Mouse (Mus musculus) midbrain, embryonic 14.5 days (tissue): Measurements from ENCODE around the gene Klf2. TPM values are rescaled to one million over a fixed set of nuclear protein-coding genes. Genes with fewer than 3 reads are reported as not detected.

Experiments
- ATAC-seq: fragments of 200-750 bp; cut with Nextera tagmentation; 2 replicates; pipeline ENCODE4 v1.8.0; 2017; ENCODE audit warnings: moderate number of reproducible peaks, moderate library complexity; ENCODE audit not compliant: low FRiP score, low TSS enrichment
- DNase-seq: peaks from one replicate; pipeline ENCODE4 v3.0.0-alpha.2; 2015
- H3K27ac ChIP-seq: fragments of 300-500 bp; sonication (generic); replicated peaks from 2 replicates; pipeline ENCODE4 v1.5.1; 2014; ENCODE audit warnings: mild to moderate bottlenecking, low read depth, low read length, moderate library complexity
- H3K27me3 ChIP-seq: fragments of 300-500 bp; sonication (generic); 2 replicates; pipeline ENCODE4 v1.6.1; 2014; ENCODE audit warnings: low read length, control low read depth, mixed read lengths; ENCODE audit not compliant: control insufficient read depth, insufficient read depth
- H3K36me3 ChIP-seq: fragments of 300-500 bp; sonication (generic); 2 replicates; pipeline ENCODE4 v1.6.1; 2014; ENCODE audit warnings: low read length, control low read depth; ENCODE audit not compliant: control insufficient read depth, insufficient read depth
- H3K4me1 ChIP-seq: fragments of 300-500 bp; sonication (generic); 2 replicates; pipeline ENCODE4 v1.6.1; 2014; ENCODE audit warnings: mild to moderate bottlenecking, antibody characterized with exemption, low read length, control low read depth; ENCODE audit not compliant: control insufficient read depth, insufficient read depth
- H3K4me2 ChIP-seq: fragments of 300-500 bp; sonication (generic); 2 replicates; pipeline ENCODE4 v1.6.1; 2014; ENCODE audit warnings: mild to moderate bottlenecking, low read length, moderate library complexity
- H3K4me3 ChIP-seq: fragments of 300-500 bp; sonication (generic); replicated peaks from 2 replicates; pipeline ENCODE4 v1.5.1; 2014; ENCODE audit warnings: low read depth, low read length
- H3K9ac ChIP-seq: fragments of 300-500 bp; sonication (generic); replicated peaks from 2 replicates; pipeline ENCODE4 v1.6.1; 2014; ENCODE audit warnings: mild to moderate bottlenecking, low read length, moderate library complexity
- H3K9me3 ChIP-seq: fragments of 300-500 bp; sonication (generic); 2 replicates; pipeline ENCODE4 v1.6.1; 2016; ENCODE audit warnings: low read length, control low read depth, mixed read lengths; ENCODE audit not compliant: control insufficient read depth
- WGBS: fragments of 180-500 bp; shearing (Covaris S2); extraction: QIAGEN DNeasy Blood & Tissue Kit; methylation state at CpG from one replicate; pipeline ENCODE4 v1.1.7; 2014; 5-methylcytosine and 5-hydroxymethylcytosine counted together
- polyA plus RNA-seq: library from polyadenylated mRNA; unstranded; fragments of >200 nt; fragmentation: Nextera tagmentation; extraction: Ambion mirVana; gene quantifications from 2 replicates; pipeline ENCODE4 v1.2.1, GENCODE M21; 2014

Gene Klf2
- polyA plus RNA-seq, 1 experiment from 2014 or later = 5.7 TPM

DNA sequence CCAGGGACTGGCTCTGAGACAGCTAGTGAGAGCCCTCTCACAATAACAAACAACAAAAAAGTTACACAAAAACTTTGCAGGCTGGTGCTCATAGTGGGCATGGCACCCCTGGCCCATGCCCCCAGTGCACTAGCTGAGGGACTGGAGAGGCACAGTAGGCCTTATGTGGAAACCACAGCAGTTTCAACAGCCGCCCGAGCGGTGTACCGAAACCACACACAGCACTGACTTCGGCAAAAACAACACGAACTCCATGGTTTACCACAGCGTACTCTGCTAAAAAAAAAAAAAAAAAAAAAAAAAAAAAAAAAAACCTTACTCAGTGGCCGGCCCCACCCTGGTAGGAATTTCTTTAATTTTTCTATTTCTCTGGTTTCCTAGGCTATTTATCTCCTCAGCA, 31.9 kb downstream of the Klf2 start:
- Histone ChIP-seq H3K4me3 (no peak overlapping the region), H3K9me3 (no peaks in the 10 kb centered on the region), H3K27ac (no peak overlapping the region), H3K4me2 (no peak overlapping the region), H3K4me1 (no peaks in the 10 kb centered on the region), H3K27me3 (no peaks in the 10 kb centered on the region), H3K9ac (no peak overlapping the region), H3K36me3 (peaks cover 64% of the 10 kb centered on the region)
- WGBS = 96% methylated on average over 8 of the region's 8 CpGs
- DNase-seq = no peak
- ATAC-seq = no peak

DNA sequence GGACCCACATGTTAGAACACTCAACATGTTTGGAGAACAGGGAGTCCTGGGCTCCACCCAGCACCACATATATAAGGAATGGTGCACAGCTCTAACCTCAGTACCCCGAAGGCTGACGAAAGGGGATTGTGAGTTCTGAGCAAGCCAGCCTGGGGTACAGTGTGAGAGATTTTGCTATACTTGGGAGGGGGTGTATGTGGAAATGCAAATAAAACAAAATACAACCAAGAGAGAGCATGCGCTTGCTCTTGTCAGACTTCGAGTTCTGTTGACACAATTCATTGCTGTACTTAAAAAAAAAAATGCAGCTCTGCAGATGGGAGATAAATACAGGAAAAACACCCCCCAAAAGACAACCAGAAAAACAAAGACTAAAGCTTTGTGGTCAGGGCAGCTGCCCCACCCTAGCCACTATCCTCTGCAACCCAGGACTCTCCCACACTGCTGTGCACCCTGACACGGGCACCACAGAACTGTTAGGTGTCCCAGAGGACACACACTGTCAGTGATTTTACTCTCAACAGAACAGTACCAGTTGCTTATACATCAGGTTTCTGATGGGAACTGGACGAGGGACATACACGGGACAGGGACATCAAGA, 32.7 kb downstream of the Klf2 start:
- Histone ChIP-seq H3K4me2 (no peak overlapping the region), H3K36me3 (peaks cover 66% of the 10 kb centered on the region), H3K9ac (no peak overlapping the region), H3K4me3 (no peak overlapping the region), H3K27me3 (no peaks in the 10 kb centered on the region), H3K4me1 (no peaks in the 10 kb centered on the region), H3K9me3 (no peaks in the 10 kb centered on the region), H3K27ac (no peak overlapping the region)
- WGBS = 96% methylated on average over 7 of the region's 7 CpGs
- no peak for ATAC-seq
- DNase-seq = no peak

DNA sequence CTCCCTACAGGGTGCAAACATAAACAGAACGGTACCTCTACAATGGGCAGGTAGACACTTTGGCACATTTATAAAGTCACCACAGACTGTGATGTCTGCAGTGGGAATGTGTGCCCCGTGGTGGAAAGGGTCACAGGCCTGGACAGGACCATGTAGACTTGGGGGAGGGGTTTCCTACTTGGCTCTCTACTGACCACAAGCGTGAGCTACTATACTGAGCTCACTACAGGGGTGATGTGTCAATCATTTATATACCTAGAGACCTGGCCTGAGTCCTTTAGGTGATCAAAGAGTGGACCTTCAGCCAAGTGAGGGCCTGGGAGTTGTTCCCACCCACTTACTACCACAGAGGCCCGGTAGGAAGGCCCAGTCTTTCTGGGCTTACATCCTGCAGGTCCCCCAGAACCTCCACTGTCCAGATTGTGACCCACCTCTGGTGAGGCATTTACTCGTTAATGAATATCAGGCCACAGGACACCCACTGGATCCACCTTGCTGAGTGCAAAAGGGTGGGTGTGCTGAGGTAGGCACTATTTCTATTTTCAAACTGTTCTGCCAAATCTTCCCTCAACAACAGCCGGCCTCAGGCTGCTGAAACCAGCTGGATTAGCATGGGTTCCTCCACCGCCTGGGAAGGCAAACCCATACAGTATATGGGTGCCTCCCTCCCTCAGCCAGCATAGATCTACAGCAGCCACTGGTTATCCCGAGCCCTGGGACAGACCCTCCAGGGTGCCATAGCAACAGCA, 34.3 kb downstream of the Klf2 start:
- H3K4me2 ChIP-seq = no peak overlapping the region
- peaks cover 75% of the 10 kb centered on the region for H3K36me3 ChIP-seq
- H3K27me3 ChIP-seq = no peaks in the 10 kb centered on the region
- ATAC-seq (no peak), DNase-seq (peak; percentile 7)
- no peak overlapping the region for H3K9ac ChIP-seq
- H3K9me3 ChIP-seq = no peaks in the 10 kb centered on the region
- H3K27ac ChIP-seq = no peak overlapping the region
- no peak overlapping the region for H3K4me3 ChIP-seq
- no peaks in the 10 kb centered on the region for H3K4me1 ChIP-seq
- WGBS = 84% methylated on average over 8 of the region's 8 CpGs

DNA sequence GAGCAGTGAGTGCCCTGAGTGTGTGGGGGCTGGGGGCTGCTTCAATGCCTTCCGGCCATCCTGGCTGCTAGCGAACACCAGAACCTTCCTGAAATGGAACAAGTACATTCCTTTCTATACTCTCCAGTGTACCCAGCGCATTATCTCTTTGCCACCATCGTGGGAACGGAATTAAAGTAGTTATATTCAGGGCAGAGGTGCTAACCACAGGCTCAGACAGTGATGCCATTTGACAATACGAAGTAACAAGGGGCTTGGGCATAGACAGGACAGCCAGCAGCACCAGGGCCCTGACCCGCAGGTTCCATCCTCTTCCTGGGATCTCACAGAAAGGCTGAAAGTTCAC, 34.8 kb downstream of the Klf2 start:
- H3K9ac ChIP-seq = no peak overlapping the region
- H3K27ac ChIP-seq = no peak overlapping the region
- no peak overlapping the region for H3K4me2 ChIP-seq
- peaks cover 75% of the 10 kb centered on the region for H3K36me3 ChIP-seq
- no peaks in the 10 kb centered on the region for H3K27me3 ChIP-seq
- no peaks in the 10 kb centered on the region for H3K4me1 ChIP-seq
- ATAC-seq (no peak), DNase-seq (no peak)
- H3K4me3 ChIP-seq = no peak overlapping the region
- H3K9me3 ChIP-seq = no peaks in the 10 kb centered on the region
- 95% methylated on average over 7 of the region's 7 CpGs for WGBS

DNA sequence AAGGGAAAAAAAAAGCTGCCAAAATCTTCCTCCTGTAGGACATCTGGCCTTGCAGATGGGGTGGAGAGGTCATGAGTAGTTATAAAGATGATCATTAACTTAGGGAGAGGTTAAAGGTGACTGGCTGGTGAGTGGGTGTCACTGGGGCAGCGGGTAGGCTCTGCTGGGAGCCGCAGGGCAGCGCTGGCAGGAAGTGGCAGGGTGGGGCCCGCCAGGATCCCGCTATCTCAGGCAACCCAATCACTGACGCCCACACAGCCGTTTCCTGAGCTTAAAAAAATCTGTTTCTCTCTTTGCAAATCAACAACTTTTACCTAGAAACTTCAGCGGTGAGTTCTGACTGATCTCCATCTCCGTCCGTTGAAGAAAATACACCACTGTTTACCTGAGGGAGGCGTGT, 35.4 kb downstream of the Klf2 start:
- Histone ChIP-seq H3K4me2 (no peak overlapping the region), H3K4me3 (no peak overlapping the region), H3K9me3 (no peaks in the 10 kb centered on the region), H3K27me3 (no peaks in the 10 kb centered on the region), H3K4me1 (no peaks in the 10 kb centered on the region), H3K36me3 (peaks cover 81% of the 10 kb centered on the region), H3K9ac (no peak overlapping the region), H3K27ac (no peak overlapping the region)
- DNase-seq (no peak), ATAC-seq (no peak)
- WGBS = 91% methylated on average over 11 of the region's 11 CpGs

DNA sequence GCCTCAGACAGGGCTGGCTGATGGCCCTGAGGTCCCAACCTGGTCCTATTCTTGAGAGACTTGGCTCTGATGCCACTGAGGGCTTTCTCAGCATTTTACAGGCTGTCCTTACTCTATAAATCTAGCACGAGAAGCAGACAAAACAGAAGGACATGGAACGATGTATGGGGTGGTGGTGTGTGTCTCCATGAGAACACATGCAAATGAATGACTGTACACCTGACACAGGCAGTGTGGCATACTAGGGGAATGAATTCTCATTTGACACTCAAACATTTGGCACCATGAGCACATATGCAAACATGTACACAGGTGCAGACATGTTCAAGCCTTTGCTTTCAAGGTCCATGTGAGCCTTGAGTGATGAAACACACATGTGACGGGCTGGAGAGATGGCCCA, 37.8 kb downstream of the Klf2 start:
- Histone ChIP-seq H3K9me3 (no peaks in the 10 kb centered on the region), H3K9ac (no peak overlapping the region), H3K36me3 (peaks cover 91% of the 10 kb centered on the region), H3K4me3 (no peak overlapping the region), H3K27me3 (no peaks in the 10 kb centered on the region), H3K4me2 (no peak overlapping the region), H3K27ac (no peak overlapping the region), H3K4me1 (no peaks in the 10 kb centered on the region)
- 94% methylated on average over 3 of the region's 3 CpGs for WGBS
- ATAC-seq = no peak
- DNase-seq = no peak

DNA sequence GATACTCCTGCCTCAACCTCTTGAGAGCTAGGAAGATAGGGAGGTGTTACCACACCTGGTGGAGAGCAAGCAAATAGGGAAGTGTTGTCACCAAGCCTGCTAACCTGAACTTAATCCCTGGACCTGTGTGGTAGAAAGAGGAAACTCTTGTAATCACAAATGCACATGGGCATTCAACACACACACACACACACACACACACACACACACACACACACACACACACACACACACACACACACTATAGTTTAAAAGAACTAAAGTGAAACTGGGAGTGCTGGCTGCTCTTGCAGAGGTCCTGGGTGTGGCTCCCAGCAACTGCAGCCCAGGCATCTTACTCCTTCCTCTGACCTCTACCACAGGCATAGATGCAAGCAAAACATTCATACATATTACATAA, 41.3 kb downstream of the Klf2 start:
- Histone ChIP-seq H3K9me3 (no peaks in the 10 kb centered on the region), H3K36me3 (peaks cover 93% of the 10 kb centered on the region), H3K4me2 (no peak overlapping the region), H3K9ac (no peak overlapping the region), H3K27ac (no peak overlapping the region), H3K4me3 (no peak overlapping the region), H3K4me1 (no peaks in the 10 kb centered on the region), H3K27me3 (no peaks in the 10 kb centered on the region)
- ATAC-seq (no peak), DNase-seq (no peak)

DNA sequence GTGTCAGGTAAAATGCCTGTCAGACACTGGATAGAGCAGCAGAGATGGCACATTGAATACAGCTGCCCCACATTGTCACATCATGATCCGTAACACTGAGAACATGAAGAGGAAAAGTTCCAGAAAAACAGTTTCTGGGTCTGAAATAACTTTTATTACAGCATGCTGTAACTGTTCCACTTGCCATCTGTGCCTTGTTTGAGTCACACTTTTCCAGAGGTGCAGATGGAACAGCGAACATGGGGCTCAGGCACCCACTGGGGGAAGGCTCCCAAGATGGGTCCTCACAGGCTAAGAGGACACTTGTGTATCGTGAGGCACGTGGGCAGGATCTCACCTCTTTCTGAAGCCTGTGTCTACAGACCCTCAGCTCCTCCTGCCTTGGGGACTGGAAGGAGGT, 43.9 kb downstream of the Klf2 start:
- no peak overlapping the region for H3K4me3 ChIP-seq
- no peak overlapping the region for H3K4me2 ChIP-seq
- ATAC-seq (no peak), DNase-seq (no peak)
- no peak overlapping the region for H3K27ac ChIP-seq
- no peaks in the 10 kb centered on the region for H3K27me3 ChIP-seq
- H3K4me1 ChIP-seq = no peaks in the 10 kb centered on the region
- H3K9ac ChIP-seq = no peak overlapping the region
- 97% methylated on average over 4 of the region's 4 CpGs for WGBS
- H3K36me3 ChIP-seq = peaks cover 93% of the 10 kb centered on the region
- no peaks in the 10 kb centered on the region for H3K9me3 ChIP-seq

DNA sequence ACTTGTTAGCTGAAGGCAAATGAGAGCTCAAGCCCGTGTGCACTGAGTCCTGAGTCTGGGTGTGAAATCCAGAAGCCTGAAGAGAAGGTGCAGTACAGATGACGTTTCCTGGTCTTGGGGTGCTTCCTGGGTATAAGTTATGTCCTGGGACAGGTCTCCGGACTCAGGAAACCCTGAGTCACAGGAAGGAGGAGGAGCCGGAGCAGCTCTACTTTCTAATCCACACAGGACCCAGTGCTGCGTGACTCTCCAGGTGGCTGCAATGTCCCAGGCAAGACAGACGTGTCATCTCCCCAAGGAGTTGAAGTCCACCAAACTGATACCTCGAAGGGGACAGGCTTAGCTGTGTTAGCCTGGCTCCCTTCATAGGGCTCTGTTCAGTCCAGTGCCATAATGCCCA, 44.6 kb downstream of the Klf2 start:
- Histone ChIP-seq H3K4me3 (no peak overlapping the region), H3K9ac (no peak overlapping the region), H3K27ac (no peak overlapping the region), H3K4me2 (no peak overlapping the region), H3K4me1 (no peaks in the 10 kb centered on the region), H3K27me3 (no peaks in the 10 kb centered on the region), H3K9me3 (no peaks in the 10 kb centered on the region), H3K36me3 (peaks cover 93% of the 10 kb centered on the region)
- DNase-seq = no peak
- no peak for ATAC-seq
- WGBS = 88% methylated on average over 7 of the region's 7 CpGs
